Mouse (Mus musculus): ENCODE measurements around the gene Olfr159.

DNA sequence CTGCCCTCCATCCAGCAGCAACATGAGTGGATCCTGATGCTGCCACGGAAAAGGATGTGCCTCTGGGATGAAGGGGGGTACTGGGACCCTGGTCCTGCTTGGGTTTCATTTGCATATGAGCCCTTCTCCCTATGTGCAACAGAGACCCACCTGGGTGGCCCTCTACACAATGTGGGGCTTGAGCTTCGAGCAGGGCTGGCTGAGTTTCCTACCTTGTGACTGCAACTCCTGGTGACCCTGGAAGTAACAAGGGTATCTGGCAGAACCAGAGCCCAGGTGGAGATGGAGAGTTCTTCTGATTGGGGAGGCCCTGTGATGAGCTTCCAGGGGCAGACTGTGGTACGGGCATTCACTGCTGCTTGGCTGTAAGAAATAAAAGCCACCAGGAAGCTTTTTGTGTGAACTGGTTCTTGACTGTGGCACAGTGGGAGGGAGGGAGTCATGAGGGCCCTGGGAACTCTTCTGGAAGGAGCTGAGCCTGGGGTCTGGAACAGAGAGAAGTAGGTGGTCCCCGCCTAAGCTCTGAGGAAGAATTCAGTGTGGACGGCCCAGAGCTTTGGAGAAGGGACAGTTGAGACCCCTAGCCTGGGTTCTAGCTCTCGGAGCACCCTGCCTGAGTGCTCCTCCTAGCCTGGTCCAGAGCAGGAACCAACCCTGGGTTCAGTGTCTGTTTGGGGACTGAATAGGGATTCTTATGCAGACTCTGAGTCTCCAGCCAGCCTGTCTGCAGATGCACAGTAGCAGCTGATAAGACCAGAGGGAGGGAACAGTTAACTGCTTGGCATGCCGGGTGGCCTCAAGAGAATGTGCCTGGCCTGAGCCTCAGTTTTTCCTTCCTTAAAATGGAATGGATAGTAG, 42.9 kb downstream of the Olfr159 start:
- TF ChIP-seq CTCF (IDR thresholded peaks at IDR 0.05) (no peak), POLR2A (IDR thresholded peaks at IDR 0.05; ENCODE audit: insufficient read depth, low read depth, low read length) (no peak), EP300 (IDR thresholded peaks at IDR 0.05; ENCODE audit: insufficient read depth, low read depth, low read length) (no peak)
